Mouse (Mus musculus) kidney, adult 2 months (tissue): ENCODE measurements at regions not wholly inside any gene's neighbourhood (a gene's known extent, or its start where the extent isn't known, plus 50 kb on each side); places are given as distances from the start of the nearest gene placed in this dataset.

Experiments
- CTCF ChIP-seq: fragments of 200-500 bp; conservative IDR thresholded peaks from 2 replicates; pipeline ENCODE4 v1.5.1; 2011; ENCODE audit warnings: low read depth, mild to moderate bottlenecking, control low read depth, low read length, moderate library complexity, mixed read lengths; ENCODE audit not compliant: insufficient read depth, insufficient read length
- POLR2A ChIP-seq: fragments of 200-500 bp; IDR thresholded peaks from one replicate; pipeline ENCODE4 v1.6.1; 2011; ENCODE audit warnings: low read depth, low read length, control low read depth

DNA sequence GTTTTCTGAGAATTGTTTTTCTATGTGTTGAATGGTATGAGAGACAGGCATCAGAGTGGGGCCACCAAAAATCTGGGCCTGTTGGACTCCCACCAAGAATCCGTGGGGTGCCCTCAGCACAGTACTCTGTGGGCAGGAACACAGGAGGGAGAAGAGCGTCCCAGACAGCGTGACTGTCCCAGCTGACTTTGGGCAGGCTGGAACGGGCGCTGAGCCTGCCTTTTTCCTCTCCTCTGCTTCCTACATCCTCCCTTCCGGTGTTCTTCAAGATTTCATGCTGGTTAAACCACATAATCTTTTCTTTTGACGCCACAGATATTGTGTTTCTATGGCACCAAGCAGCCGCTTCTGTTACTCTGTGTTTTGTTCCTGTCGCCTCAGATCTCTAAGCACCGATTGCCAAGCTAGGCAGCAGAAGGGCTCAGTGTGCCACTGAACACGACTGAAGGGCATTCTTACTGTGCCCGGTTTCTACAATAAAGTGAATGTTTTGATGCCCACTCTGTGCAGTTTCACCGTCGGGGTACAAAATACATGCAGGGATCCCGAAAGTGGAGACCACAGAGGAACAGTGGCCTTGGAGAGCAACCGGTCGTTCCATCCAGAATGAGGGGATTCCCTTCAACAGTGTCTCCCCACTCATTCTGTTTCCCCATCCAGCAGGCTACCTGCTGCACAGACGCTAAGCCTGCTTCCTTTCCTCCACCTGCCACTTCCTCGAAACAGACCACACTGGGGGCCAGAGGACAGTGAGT lies 124.6 kb upstream of the Igfbp7 start:
- TF ChIP-seq CTCF = no peak
- no peak for TF ChIP-seq POLR2A
